Mouse (Mus musculus): Measurements from ENCODE around the gene Zfp219. TPM values are rescaled to one million over a fixed set of nuclear protein-coding genes. Genes with fewer than 3 reads are reported as not detected.
"Not testable (repeated sequence)": the region's sequence is repeated elsewhere in the genome, so short reads cannot be mapped to it uniquely, and the experiment has no call there.

Zfp219 gene
- polyA plus RNA-seq (2015; fragmentation: Nextera tagmentation; extraction: Ambion mirVana): 30.8 and 32.2 TPM in 2 replicates

DNA sequence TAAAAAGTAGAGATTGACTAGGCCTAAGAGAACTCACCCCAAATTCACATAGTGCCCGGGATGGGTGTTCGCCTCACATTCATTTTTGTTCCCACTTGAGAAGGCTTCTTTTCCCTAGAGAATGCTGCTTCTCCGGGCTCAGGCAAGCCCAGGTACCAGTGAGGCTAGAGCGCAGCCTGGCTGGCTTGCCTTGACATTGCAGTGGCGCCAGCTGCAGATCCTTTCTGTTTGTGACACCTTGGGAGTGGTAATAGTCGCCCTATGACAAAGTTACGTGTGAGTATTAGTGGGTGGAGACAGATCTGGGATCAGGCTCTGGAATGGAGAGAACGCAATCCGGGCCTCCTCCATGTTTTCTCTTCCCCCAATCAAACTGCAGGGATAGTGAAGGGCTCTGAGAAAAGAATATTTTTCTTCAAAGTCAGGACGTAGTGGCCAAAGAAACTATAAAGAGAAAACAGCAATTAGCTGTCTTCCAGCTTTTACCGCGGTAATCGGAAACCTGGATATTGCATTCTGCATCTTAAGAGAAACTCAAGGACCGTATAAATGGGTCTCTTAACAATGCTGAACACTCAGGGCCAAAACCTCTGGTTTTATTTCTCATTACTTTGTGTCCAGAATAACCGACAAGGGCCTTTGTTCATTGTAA lies at the start of gene Zfp219:
TSS of gene Zfp219 (minus strand) at position 248 of the 652 bp plus-strand sequence.
- Histone ChIP-seq H3K4me2 (replicated peaks) (peak within 1 kb of the TSS; percentile 73), H3K36me3 (no peaks in the 10 kb centered on the region; the same call in 1 of the 2 replicates), H3K4me1 (peaks cover 50% of the 10 kb centered on the region), H3K9me3 (no peaks in the 10 kb centered on the region), H3K9ac (peak within 1 kb of the TSS; percentile 89), H3K27me3 (no peaks in the 10 kb centered on the region), H3K4me3 (peak within 1 kb of the TSS; percentile 62), H3K27ac (peak within 1 kb of the TSS; percentile 99)
- peak; percentile 68 for ATAC-seq (ENCODE audit: low FRiP score, low read depth)
- WGBS: 4% methylated on average over 15 of the region's 15 CpGs

- WGBS: 62% methylated on average over 4 of the region's 4 CpGs
- Histone ChIP-seq H3K4me3 (no peak overlapping the region), H3K9ac (no peak overlapping the region), H3K36me3 (peaks cover 7% of the 10 kb centered on the region), H3K4me1 (peaks cover 8% of the 10 kb centered on the region; the same call in 1 of the 2 replicates), H3K27ac (no peak overlapping the region), H3K27me3 (no peaks in the 10 kb centered on the region), H3K9me3 (no peaks in the 10 kb centered on the region), H3K4me2 (replicated peaks) (no peak overlapping the region)
- no peak for ATAC-seq (ENCODE audit: low FRiP score, low read depth)
These were observed 45.6 kb upstream of the Zfp219 start for GRCm38 (mm10) chr14:52066135-52066534.

- Histone ChIP-seq H3K27ac (no peak overlapping the region), H3K27me3 (no peaks in the 10 kb centered on the region), H3K4me2 (replicated peaks) (no peak overlapping the region), H3K4me3 (no peak overlapping the region), H3K4me1 (no peaks in the 10 kb centered on the region), H3K9me3 (no peaks in the 10 kb centered on the region), H3K9ac (no peak overlapping the region), H3K36me3 (no peaks in the 10 kb centered on the region)
- 86% methylated on average over 8 of the region's 8 CpGs for WGBS
- no peak for ATAC-seq (ENCODE audit: low FRiP score, low read depth)
These were observed 41.3 kb upstream of the Zfp219 start for GRCm38 (mm10) chr14:52061798-52062197.

DNA sequence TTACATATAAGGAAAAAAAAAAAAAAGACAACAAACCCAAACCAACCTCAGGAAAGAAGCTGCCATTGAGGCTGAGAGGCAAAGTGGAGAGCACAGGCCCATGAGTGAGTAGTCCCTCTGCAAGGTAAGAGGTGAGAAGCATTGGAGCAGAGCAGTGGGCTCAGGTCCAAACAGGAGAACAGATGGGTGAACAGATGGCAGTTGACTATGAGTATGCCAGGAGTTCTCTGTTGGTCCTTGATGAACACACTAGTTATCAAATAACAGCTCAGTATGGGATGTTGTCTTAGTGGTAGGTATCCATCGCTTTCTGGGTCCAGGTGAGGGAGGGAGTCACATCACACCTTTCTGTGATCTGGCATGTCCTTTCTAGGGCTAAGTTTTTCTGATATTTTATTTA lies 40.3 kb upstream of the Zfp219 start:
- Histone ChIP-seq H3K9me3 (no peaks in the 10 kb centered on the region), H3K27me3 (no peaks in the 10 kb centered on the region), H3K4me2 (replicated peaks) (no peak overlapping the region), H3K9ac (no peak overlapping the region), H3K4me1 (no peaks in the 10 kb centered on the region), H3K4me3 (no peak overlapping the region), H3K27ac (no peak overlapping the region), H3K36me3 (no peaks in the 10 kb centered on the region)
- no peak for ATAC-seq (ENCODE audit: low FRiP score, low read depth)
- 86% methylated on average over 1 of the region's 1 CpGs for WGBS

GRCm38 (mm10) chr14:52059982-52060381 lies 39.4 kb upstream of the Zfp219 start:
- no peaks in the 10 kb centered on the region for H3K9me3 ChIP-seq
- no peak for ATAC-seq (ENCODE audit: low FRiP score, low read depth)
- 64% methylated on average over 4 of the region's 4 CpGs for WGBS
- H3K9ac ChIP-seq: no peak overlapping the region
- H3K4me1 ChIP-seq: no peaks in the 10 kb centered on the region
- H3K4me2 ChIP-seq (replicated peaks): no peak overlapping the region
- no peaks in the 10 kb centered on the region for H3K27me3 ChIP-seq
- no peaks in the 10 kb centered on the region for H3K36me3 ChIP-seq
- no peak overlapping the region for H3K27ac ChIP-seq
- no peak overlapping the region for H3K4me3 ChIP-seq

DNA sequence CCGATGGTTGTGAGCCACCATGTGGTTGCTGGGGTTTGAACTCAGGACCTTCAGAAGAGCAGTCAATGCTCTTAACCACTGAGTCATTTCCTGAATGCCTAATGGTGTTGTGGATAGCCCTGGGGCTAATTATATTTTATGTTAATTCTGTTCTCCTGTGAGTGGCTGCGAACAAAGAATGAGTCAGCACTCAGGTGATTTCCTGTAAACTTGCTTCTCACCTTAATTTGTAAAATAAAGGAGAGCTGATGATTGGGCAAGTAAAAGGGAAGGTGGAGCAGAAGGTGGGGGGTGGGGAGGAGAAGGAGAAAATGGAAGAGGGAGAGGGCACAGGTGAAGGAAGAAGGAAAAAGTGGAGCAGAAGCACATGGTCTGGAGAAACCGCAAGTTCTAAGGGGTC lies 32.2 kb upstream of the Zfp219 start:
- not testable (repeated sequence) for H3K4me2 ChIP-seq (replicated peaks); H3K4me3 ChIP-seq; H3K9ac ChIP-seq; ATAC-seq (ENCODE audit: low FRiP score, low read depth); H3K4me1 ChIP-seq; H3K36me3 ChIP-seq; H3K27me3 ChIP-seq; H3K9me3 ChIP-seq; H3K27ac ChIP-seq
- WGBS: 83% methylated on average over 3 of the region's 3 CpGs

GRCm38 (mm10) chr14:52045966-52046565 lies 25.5 kb upstream of the Zfp219 start:
- no peak for ATAC-seq (ENCODE audit: low FRiP score, low read depth)
- WGBS: 83% methylated on average over 9 of the region's 9 CpGs
- H3K4me1 ChIP-seq: no peaks in the 10 kb centered on the region
- H3K4me3 ChIP-seq: no peak overlapping the region
- no peaks in the 10 kb centered on the region for H3K36me3 ChIP-seq
- H3K4me2 ChIP-seq (replicated peaks): no peak overlapping the region
- H3K9me3 ChIP-seq: no peaks in the 10 kb centered on the region
- H3K9ac ChIP-seq: no peak overlapping the region
- 0 out of 2 replicates have a peak, but pooled peaks cover 5% of the 10 kb centered on the region for H3K27me3 ChIP-seq
- no peak overlapping the region for H3K27ac ChIP-seq

- Histone ChIP-seq H3K9me3 (no peaks in the 10 kb centered on the region), H3K36me3 (no peaks in the 10 kb centered on the region), H3K9ac (no peak overlapping the region), H3K27me3 (0 out of 2 replicates have a peak, but pooled peaks cover 5% of the 10 kb centered on the region), H3K4me2 (replicated peaks) (0 out of 2 replicates have a peak overlapping the region, but pooled peaks have one; percentile 9), H3K4me3 (no peak overlapping the region), H3K27ac (no peak overlapping the region), H3K4me1 (no peaks in the 10 kb centered on the region)
- WGBS: 11% methylated on average over 8 of the region's 8 CpGs
- ATAC-seq (ENCODE audit: low FRiP score, low read depth): no peak
These were observed 24.6 kb upstream of the Zfp219 start for GRCm38 (mm10) chr14:52044901-52045678.

DNA sequence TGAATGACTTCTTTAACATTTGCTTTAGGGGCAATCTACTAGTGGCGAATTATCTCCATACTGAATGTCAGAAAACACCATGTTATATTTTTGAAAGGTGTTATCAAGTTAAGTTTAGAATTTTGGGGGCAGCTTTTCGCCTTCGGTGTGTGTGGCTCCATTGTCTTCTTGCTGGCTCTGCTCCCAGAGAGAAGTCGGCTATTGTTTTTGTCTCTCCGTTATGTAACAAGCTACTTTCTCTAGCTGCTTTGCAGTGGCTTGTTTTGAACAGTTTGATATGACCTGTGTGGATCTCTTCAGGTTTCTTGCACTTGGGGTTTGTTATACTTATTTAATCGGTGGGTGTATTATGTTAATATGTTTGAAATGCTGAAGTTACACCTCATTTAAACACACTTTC lies 22.9 kb upstream of the Zfp219 start:
- Histone ChIP-seq H3K4me3 (no peak overlapping the region), H3K27me3 (0 out of 2 replicates have a peak, but pooled peaks cover 5% of the 10 kb centered on the region), H3K4me1 (no peaks in the 10 kb centered on the region), H3K9ac (no peak overlapping the region), H3K4me2 (replicated peaks) (no peak overlapping the region), H3K27ac (no peak overlapping the region), H3K36me3 (no peaks in the 10 kb centered on the region), H3K9me3 (no peaks in the 10 kb centered on the region)
- WGBS: 77% methylated on average over 6 of the region's 6 CpGs
- ATAC-seq (ENCODE audit: low FRiP score, low read depth): no peak

DNA sequence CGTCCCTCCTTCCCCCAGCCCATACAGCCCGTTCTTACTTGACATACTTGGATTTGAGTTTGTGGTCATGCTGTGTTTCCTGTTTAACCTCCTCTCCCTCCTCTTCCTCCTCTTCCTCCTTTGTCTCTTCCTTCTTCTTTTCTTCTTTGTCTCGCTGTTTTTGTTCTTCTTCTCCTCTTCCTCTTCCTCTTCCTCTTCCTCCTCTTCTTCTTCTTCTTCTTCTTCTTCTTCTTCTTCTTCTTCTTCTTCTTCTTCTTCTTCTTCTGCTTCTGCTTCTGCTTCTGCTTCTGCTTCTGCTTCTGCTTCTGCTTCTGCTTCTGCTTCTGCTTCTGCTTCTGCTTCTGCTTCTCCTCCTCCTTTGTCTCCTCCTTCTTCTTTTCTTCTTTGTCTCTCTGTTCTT lies 21.8 kb upstream of the Zfp219 start, which contains the start of gene Olfr221:
TSS of gene Olfr221 (minus strand) at position 101 of the 400 bp plus-strand sequence.
- WGBS: 70% methylated on average over 3 of the region's 3 CpGs
- ATAC-seq (ENCODE audit: low FRiP score, low read depth): not testable (repeated sequence)

DNA sequence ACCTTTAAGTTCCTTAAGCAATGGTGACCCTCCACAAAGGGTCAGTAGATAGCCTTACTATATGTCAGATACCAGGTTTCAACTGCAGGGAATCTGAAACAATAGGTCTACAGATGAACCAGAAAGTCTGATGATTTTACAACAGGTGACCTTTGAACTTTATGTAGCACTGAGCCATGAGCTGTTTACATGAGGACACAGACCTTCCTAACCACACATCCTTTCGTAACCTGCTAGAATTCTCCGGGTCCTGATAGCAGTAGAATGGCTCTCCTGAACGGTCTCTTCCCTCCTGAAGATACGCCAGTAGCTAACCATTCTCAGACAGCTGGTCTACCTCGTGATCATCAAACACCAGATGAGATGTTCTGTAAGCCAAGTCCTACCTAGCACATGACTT lies 18.8 kb upstream of the Zfp219 start:
- 86% methylated on average over 5 of the region's 5 CpGs for WGBS
- 0 out of 2 replicates have a peak, but pooled peaks cover 5% of the 10 kb centered on the region for H3K27me3 ChIP-seq
- no peak overlapping the region for H3K4me2 ChIP-seq (replicated peaks)
- H3K4me3 ChIP-seq: no peak overlapping the region
- no peaks in the 10 kb centered on the region for H3K9me3 ChIP-seq
- H3K36me3 ChIP-seq: no peaks in the 10 kb centered on the region
- no peaks in the 10 kb centered on the region for H3K4me1 ChIP-seq
- H3K9ac ChIP-seq: no peak overlapping the region
- no peak for ATAC-seq (ENCODE audit: low FRiP score, low read depth)
- H3K27ac ChIP-seq: no peak overlapping the region

More for the DNA sequence above, 21.8 kb upstream of the Zfp219 start, which contains the start of gene Olfr221:
- H3K9ac ChIP-seq; H3K36me3 ChIP-seq; H3K27ac ChIP-seq; H3K4me3 ChIP-seq; H3K4me2 ChIP-seq (replicated peaks); H3K4me1 ChIP-seq; H3K9me3 ChIP-seq; H3K27me3 ChIP-seq: not testable (repeated sequence)

DNA sequence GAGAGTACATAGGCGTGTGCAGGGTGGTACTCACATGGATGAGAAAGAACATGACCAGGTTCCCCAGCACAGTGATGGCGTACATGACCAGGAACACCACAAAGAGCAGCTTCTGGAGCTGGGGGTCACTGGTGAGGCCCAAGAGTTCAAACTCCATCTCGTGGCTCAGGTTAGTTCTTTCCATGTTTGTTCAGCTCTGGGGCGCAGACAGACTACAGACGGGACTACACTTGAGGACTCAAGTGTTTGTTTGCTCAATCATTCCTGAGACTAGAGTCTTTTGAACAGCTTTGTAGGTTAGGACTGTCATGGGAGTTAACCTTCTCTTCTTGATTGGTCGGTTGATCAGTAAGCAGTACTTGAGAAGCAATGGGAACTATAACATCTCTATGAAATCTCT lies 15.4 kb upstream of the Zfp219 start:
- no peaks in the 10 kb centered on the region for H3K9me3 ChIP-seq
- H3K27ac ChIP-seq: no peak overlapping the region
- no peaks in the 10 kb centered on the region for H3K36me3 ChIP-seq
- 92% methylated on average over 6 of the region's 6 CpGs for WGBS
- H3K4me3 ChIP-seq: no peak overlapping the region
- H3K4me1 ChIP-seq: no peaks in the 10 kb centered on the region
- no peaks in the 10 kb centered on the region for H3K27me3 ChIP-seq
- H3K4me2 ChIP-seq (replicated peaks): no peak overlapping the region
- ATAC-seq (ENCODE audit: low FRiP score, low read depth): no peak
- H3K9ac ChIP-seq: no peak overlapping the region

All from limb, embryonic 13.5 days (tissue).